Mouse (Mus musculus) spleen, postnatal 10 days (tissue): ENCODE data around the gene Nfil3.
A peak's percentile ranks its signal among the peaks of the same experiment; 100 is the strongest.

ENCODE experiments used
- DNase-seq, 2 experiments: peaks; one replicate each; pipeline ENCODE4 v3.0.0; 2021 to 2022; ENCODE audit warnings: low spot score in 2 of 2

The Nfil3 gene

DNA sequence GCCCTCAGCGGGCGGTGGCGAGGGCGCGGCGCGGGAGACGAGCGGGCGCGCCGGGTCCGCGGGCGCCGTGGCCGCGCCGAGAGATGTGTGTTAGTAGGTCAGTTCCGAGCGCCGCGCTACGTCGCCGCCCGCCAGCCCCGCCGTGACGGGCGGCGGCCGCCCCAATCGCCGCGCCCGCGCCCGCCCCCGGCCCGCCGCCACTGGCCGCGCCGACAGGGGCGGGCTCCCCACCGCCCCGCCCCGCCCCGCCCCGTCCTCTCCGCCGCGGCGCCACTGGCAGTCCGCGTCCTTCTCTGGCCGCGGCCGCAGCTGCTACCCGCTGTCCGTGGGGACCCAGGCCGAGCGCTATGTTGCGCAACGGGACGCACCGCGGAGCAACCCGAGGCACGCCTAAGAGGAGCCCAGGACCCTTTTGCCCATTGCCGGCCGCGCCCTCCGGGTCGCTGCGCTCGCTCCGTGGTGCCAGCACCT is at the start of gene Nfil3:
Gene Nfil3 (minus strand): TSS at position 123 of the 471 bp plus-strand sequence.
- peak in 1 of 2 experiments; percentile 69 for DNase-seq

- DNase-seq, result no peak
These were observed 43.4 kb upstream of the Nfil3 start for GRCm38 (mm10) chr13:53024285-53024684.

DNA sequence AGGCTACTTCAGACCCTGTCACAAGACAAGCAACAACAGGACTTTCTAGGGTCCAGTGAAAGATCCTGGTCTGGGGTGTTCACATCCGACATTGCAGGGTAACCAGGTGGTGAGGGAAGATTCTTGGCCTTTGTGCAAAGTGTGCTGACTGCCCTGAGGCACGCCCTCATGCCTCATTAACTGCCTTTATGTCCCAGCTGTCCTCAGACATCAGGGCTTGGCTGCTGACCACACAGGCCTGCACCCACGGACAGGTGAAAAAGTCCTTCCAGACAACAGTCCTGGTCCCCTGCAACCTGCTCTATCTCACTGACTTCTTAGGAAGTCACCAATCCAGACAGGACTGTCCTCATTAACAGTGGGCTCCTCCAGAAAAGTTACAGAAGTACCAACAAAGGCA is 39.4 kb upstream of the Nfil3 start:
- DNase-seq, result no peak

DNA sequence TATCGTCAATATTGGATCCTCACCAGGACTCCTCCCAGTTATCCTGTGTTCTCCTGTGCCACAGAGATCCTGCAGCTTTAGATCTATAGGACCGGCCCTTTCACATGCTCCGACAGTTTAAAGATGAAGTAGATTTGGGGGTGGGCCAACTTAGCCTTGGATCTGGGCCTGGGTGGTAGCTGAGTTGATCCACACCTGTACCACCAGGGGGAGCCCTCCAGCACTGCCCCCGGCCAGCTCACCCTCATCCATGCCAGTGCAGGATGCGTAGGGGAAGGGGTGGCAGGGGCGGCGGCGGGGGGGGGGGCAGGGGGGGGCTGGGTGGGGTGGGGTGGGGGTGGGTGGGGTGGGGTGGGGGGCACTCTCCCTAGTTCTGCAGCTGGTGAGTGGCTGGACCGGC is 38.7 kb upstream of the Nfil3 start:
- peak in 1 of 2 experiments; percentile 58 for DNase-seq

GRCm38 (mm10) chr13:53018976-53019375 is 38.1 kb upstream of the Nfil3 start:
- DNase-seq, result no peak

DNA sequence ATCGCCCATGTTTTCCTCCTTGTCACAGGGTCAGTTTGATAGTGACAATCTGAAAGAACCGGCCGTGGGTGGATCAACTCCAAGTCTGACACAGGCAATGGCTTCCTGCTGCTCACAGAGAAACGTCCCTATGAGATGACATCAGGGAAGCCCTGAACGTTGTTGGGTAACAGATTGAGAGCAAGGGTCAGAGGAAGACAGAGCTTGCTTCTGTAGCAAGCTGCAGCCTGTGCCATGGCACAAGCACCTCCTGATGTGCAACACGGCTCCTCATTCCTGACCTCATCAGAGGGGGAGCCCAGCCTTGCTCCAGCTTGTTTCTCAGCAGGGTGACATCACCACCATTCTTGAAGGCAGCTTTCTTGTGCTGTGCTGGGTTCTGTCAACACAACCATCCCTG is 37.1 kb upstream of the Nfil3 start:
- DNase-seq, result no peak

DNA sequence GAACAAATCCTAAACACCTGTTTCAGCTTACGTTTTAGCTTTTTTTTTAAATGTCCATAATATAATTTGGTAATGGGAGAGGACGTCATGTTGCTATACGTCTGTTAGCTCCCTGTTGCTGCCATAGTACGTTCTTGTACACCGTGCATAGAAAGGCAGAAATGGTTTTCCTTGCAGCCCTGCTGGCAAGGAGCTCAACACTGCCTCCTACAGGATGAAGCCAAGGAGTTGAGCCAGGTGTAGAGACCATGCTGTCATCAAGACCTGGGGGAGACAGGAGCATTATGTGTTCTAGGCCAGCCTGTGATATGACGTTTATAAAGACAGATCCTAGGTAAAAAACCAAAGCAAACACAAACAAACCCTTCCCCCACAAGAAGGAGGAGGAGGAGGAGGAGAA is 36.2 kb upstream of the Nfil3 start:
- DNase-seq, result no peak

DNA sequence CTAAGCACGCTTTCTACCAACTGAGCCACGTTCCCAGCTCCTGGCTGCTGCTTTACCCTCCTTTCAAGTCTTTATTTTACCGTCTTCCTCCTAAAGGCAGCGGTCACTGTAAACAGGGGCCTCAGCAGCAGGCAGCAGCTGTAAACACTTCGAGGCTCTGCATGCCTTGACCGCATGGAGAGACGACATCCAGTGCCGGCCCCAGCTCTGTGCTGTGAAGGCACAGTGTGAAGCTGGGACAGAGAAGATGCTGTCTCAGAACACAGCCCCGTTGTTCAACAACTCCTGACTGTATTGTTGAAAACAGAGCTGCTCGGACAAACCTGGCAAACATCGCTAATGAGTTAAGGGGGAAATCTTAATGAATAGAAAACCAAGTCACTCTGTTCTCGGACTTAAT is 30.6 kb upstream of the Nfil3 start:
- no peak for DNase-seq

GRCm38 (mm10) chr13:53008489-53009184 is 27.8 kb upstream of the Nfil3 start:
- DNase-seq, result no peak

DNA sequence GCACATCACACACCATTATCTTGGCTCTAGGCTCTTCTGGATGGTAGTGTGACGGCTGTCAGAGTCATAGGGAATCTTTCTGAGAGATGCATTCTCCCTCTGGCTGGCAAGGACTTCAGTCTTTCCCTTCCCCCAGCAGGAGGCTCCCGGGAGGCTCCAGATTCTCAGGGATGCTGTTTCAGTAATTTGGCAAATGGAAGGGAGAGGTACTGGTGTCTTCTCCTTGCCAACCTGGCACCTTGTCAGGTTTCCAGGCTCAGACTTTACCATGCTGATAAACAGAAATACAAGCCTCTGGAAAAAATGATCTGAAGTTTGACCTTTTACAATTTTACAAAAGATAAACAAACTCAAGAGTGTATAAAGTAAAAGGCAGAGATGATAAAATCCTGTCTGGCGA is 26.9 kb upstream of the Nfil3 start:
- no peak for DNase-seq

- no peak for DNase-seq
These were observed 22.4 kb upstream of the Nfil3 start for GRCm38 (mm10) chr13:53003286-53003685.

GRCm38 (mm10) chr13:53001511-53001935 is 20.6 kb upstream of the Nfil3 start:
- no peak for DNase-seq

GRCm38 (mm10) chr13:53000481-53000880 is 19.6 kb upstream of the Nfil3 start:
- DNase-seq, result no peak

- no peak for DNase-seq
These were observed 17.7 kb upstream of the Nfil3 start for GRCm38 (mm10) chr13:52998541-52998940.

GRCm38 (mm10) chr13:52997806-52998205 is 16.9 kb upstream of the Nfil3 start:
- DNase-seq, result no peak

- no peak for DNase-seq
These were observed 15.3 kb upstream of the Nfil3 start for GRCm38 (mm10) chr13:52996201-52996600.

DNA sequence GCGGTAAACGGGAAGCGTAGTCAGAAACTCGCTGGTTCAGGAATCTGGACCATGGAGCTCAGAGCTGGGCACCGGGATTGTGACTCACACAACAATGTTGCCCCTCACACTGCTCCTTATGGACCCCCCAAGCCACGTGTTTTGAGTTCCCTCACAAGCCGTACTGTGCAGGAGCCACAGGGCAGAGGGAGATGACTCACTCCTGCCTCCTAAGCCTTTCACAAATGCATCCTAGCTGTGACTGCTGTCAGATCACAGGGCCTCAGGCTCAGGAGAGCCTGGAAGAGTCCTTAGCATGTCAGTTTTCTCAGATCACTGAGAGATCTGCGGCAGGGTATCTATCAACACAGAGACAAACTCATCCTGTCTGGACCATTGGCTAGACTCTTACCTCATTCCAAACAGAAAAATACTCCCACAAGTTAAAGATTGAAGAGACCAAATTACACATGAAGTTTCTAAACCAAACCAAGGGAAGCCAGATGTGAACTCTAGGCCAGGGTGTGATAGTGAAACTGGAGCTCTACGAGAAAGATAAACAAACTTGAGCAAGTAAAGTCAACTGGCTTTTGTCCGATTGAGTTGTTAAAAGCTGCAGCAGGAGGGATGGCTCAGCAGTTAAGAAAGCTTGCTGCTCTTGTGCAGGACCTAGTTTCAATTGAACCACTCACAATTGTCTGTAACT is 13.5 kb upstream of the Nfil3 start:
- no peak for DNase-seq

DNA sequence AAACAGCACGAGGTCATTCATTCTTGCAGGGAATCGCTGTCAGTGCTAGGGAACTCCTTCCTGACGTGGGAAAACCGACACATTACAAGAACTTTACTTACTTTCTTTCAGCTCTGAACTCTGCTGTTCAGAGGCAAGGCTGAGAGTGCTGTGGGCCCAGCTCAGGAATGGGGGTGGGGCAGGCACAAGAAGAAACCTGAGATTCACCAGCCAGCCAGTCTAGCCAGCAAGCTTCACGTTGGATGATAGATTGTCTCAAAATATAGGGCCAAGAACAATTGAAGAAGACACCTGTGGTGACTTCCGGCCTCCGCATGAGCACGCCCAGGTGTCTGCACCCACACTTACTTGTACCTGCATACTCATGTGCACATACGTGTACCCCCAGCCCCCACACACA is 9.3 kb upstream of the Nfil3 start:
- DNase-seq, result no peak

DNA sequence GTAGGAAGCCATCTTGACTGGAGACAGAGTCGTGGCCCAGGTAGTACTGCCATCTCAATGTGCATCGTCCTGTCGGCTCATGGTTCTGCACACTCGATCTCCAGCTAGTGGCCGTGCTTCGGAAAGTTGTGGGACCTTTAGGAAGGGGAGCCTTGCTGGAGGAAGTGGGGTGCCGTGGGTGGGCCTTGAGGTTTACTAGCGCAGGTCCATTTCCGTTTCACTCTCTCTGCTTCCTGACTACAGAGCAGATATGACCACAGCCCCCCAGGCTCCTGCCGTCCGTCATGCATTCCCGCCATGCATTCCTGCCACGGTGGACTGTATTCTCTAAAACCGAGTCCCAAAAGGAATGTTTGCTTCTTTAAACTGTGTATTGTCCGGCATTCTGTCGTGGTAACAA is 8.1 kb upstream of the Nfil3 start:
- no peak for DNase-seq

DNA sequence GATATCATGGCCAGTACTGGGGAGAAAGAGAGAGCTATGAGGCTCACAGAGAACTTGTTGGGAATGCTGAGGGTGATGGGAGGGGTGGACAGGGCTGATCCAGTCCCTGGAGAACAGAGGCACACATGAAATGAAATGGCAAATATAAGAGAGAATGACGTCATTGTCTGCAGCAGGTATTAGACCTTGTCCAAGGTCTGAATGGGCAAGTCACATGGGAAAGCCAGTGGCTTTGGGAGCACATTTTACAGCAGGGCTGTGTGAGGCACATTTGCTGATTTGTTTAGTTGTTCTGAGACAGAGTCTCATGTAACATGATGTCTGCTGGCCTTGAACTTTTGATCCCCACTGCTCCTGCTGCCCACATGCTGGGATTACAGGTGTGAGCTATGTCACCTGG is 7.0 kb upstream of the Nfil3 start:
- no peak for DNase-seq

- no peak for DNase-seq
These were observed 5.4 kb upstream of the Nfil3 start for GRCm38 (mm10) chr13:52986215-52986780.

- DNase-seq, result no peak
These were observed 4.8 kb upstream of the Nfil3 start for GRCm38 (mm10) chr13:52985508-52986214.
